Mouse (Mus musculus): ENCODE results near the gene Gba2.

The Gba2 gene

DNA sequence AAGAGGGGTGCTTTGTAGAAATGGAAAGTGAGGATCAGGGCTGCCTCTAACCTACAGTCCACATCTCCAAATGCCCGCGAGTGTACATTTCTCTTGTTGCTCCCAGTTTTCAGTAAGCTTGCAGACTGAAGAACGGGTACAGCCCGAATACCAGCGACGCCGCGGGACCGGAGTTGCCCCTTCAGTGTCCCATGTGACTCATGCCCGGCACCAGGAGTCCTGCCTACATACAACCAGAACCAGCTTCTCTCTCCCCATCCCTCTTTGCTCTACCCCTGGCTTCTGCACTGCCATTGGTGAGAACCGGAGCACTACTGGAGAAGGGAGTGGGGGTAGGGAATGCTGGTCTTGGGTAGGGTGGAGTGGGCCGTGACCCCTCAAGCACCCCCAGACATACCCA, 2.7 kb upstream of the Gba2 start:
- in situ Hi-C loops (cut with MboI, MseI): no loop called here

DNA sequence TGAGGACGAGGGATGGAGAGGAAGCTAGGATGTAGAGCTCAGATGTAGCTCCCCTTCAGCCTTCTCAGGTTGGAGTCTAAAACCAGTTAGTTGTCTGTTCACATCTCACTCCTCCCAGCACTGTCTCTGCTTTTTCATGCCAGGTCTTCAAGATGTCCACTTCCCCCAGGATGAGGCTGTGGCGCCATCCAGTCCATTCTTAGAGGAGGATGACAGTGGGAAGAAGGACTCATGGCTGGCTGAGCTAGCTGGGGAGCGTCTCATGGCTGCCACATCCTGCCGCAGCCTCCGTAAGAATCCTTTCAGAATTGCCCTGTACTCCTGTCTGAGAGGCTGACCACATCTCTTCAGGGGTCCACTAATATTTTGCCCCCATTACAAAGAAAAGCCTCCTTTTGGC, 2.0 kb upstream of the Gba2 start:
- in situ Hi-C loops (cut with MboI, MseI): no loop called here

- in situ Hi-C loops (cut with MboI, MseI): loop anchor here (5.0 kb wide), 1 partner anchor 78 kb away; the partner anchor contains the start of gene Hint2
Observed at GRCm38 (mm10) chr4:43579731-43580130, 1.1 kb upstream of the Gba2 start.

DNA sequence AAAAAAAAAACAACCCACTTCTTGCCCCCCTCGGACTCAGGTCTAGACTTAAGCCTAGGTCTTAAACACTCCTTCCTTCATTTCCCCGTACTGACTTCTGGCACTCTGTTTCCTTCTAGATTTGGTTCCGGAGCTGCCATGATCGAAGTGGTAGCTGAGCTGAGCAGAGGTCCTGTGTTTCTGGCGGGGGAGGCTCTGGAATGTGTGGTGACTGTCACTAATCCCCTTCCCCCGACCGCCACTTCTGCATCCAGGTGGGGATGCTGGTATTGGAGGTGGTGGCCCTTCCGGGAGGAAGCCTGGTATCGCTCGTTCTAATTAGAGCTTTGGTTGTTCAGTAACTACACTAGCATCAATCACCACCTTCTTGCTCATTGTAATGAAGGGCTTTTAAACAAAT, 583 bp upstream of the Gba2 start:
- in situ Hi-C loops (cut with MboI, MseI): loop anchor here (5.0 kb wide), 1 partner anchor 78 kb away; the partner anchor contains the start of gene Hint2

DNA sequence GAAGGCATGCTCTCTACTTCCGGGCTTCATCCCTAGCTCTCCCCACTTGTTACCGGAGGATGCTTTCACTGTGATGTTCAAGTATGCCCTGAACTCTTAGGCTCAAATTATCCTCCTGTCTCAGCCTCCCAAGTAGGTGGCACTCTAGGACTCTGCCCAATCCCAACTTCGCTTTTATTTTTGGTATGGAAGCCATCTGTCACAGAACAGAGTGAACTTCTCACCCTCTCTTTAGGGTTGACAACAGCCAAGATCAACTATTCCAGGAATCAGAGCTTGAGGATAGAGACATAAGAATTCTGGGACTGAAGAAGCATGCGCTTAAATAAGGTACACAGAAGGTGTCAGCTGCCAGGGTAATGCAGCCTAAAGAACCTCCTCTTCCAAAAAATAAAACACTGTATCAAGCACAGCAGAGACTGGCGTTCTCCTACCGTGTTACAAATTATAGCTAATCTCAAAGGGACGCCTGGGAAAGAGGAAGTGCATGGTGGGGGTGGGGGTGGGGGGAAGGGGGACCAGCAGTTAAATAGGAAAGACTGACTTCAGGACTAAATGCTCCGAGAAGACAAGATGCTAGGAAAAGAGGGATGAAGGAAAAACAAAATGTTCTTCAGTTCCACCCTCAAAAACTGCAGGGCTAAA, 1.3 kb downstream of the Gba2 start:
- in situ Hi-C loops (cut with MboI, MseI): loop anchor here (5.0 kb wide), 1 partner anchor 80 kb away; the partner anchor contains the start of gene Hint2

DNA sequence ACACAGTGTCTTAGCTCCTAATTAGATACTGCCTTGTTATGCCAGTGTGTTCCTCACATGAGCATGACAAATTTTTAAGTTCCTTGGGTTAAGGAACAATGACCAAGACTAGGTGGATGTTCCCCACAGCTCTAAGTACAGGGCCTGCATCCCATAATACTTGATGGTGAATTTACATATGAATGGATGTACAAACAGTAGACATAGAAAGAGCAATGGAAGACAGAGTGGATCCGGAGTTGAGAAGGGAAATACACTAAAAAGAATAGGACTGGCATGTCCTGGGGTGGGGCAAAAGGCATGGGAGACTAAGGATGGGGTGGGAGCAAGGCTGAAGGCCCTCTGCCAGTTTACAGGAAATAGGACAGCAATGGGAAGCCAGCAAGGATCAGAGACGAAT, 3.3 kb downstream of the Gba2 start:
- in situ Hi-C loops (cut with MboI, MseI): loop anchor here (5.0 kb wide), 1 partner anchor 82 kb away; the partner anchor contains the start of gene Hint2

DNA sequence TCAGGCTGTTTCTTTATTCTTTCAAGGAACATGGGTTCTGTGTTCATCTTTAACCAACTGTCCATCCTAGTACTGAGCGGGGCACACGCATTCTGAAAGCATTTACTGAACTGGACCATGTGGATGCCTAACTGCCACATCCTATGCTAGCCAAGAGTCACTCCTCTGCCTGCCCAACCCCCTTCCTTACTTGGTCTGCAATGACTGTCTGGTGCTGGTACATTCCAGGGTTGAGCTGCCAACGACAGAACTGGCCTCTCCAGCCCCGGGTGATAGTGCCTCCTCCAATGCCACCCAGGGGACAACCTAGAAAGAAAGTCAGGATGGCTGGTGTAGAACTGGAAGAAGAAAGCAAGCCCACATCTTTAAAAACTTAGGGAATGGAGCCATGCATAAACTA, 5.1 kb downstream of the Gba2 start:
- in situ Hi-C loops (cut with MboI, MseI): no loop called here

DNA sequence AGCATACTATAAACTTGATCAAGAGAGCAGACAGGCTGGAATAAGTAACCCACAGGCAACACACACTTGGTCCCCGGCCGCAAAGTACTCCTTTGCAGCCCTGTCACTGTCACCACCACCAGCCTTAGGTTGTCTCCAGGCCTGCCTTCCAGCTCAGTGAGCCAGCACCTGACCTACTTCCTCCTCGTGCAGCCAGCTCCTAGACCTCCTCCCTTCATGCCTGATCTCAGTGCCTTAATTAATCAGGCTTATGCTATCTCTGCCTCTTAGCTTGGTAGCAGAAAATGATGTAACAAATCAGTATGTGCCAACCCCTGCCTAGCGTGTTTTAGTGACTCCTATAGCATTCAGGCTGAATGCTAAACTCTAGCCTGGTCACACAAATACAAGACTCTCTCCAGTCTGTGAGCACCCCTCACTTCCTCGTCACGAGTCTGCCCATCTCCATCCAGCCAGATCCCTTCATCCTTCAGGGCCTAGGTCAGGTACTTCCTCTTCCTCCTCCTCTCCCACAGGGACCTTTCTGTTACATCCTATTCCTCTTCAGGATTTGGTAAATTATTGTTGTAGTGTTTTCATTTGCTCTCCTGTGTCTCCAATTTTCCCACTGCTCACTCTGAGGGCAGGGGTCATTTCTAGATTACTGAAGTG, 7.2 kb downstream of the Gba2 start:
- in situ Hi-C loops (cut with MboI, MseI): no loop called here

GRCm38 (mm10) chr4:43567140-43567539, 11.5 kb downstream of the Gba2 start:
- in situ Hi-C loops (cut with MboI, MseI): loop anchor here (10.0 kb wide), 2 partner anchors 542 to 1538 kb away; partner anchors contain the start of genes Pigo and Tomm5

DNA sequence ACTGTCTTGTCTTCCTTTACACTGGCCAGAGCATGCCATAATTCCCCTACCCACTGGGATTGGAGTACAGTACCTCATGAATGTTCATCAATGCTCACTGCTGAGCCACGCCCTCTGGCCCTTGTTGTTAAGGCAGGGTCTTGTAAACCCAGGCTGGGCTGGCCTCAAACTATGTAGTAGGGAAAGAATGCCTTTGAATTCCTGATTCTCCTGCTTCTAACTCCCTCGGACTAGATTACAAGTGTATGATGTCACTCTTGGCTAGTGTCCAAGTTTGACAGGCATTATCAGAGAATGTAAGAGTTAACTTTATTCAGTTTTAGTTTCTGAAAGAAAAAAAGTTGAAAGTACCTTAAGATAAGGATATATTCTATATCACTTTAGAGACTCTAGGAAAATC, 14.4 kb downstream of the Gba2 start:
- in situ Hi-C loops (cut with MboI, MseI): loop anchor here (10.0 kb wide), 2 partner anchors 539 to 1541 kb away; partner anchors contain the start of genes Pigo and Tomm5

GRCm38 (mm10) chr4:43563601-43563875, 15.1 kb downstream of the Gba2 start:
- in situ Hi-C loops (cut with MboI, MseI): loop anchor here (10.0 kb wide), 2 partner anchors 539 to 1541 kb away; partner anchors contain the start of genes Pigo and Tomm5

- in situ Hi-C loops (cut with MboI, MseI): loop anchor here (10.0 kb wide), 2 partner anchors 538 to 1542 kb away; partner anchors contain the start of genes Pigo and Tomm5
Observed at GRCm38 (mm10) chr4:43562769-43563600, 15.7 kb downstream of the Gba2 start.

- in situ Hi-C loops (cut with MboI, MseI): loop anchor here (10.0 kb wide), 2 partner anchors 537 to 1543 kb away; partner anchors contain the start of genes Pigo and Tomm5
Observed at GRCm38 (mm10) chr4:43561997-43562768, 16.5 kb downstream of the Gba2 start, which contains the start of the genes Creb3 and Tln1. Creb3 (plus strand) TSS chr4:43562332. Tln1 (minus strand) TSS chr4:43562691.

DNA sequence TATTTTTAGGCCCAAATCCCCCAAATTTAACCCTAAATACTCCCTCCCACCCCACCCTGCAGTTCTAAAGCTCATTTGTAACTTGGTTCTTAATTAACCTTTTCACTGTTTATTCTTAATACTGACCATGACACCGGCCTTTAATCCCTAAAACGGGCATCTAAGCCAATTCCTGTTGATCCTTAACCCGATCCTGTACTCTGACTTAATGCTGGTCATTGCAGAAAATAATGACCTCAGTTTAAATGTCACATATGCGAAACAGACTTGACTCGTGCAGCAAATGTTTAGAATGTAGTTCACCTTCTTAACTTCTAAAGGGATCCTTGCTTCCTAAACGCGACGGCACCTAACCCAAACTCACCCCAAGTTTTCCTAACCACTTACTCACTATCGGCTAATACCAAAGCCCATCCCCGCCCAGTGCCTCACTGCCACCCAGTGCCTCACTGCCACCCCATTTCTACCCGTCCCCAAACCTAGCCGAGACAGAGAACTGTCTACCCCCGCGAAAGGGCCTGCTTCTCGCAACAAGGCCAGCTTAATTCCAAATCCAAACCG, 17.2 kb downstream of the Gba2 start:
- in situ Hi-C loops (cut with MboI, MseI): loop anchor here (10.0 kb wide), 2 partner anchors 537 to 1543 kb away; partner anchors contain the start of genes Pigo and Tomm5

- in situ Hi-C loops (cut with MboI, MseI): loop anchor here (10.0 kb wide), 2 partner anchors 536 to 1544 kb away; partner anchors contain the start of genes Pigo and Tomm5
Observed at GRCm38 (mm10) chr4:43560976-43561375, 17.7 kb downstream of the Gba2 start.

- in situ Hi-C loops (cut with MboI, MseI): loop anchor here (10.0 kb wide), 2 partner anchors 535 to 1545 kb away; partner anchors contain the start of genes Pigo and Tomm5
Observed at GRCm38 (mm10) chr4:43560243-43560611, 18.4 kb downstream of the Gba2 start.

DNA sequence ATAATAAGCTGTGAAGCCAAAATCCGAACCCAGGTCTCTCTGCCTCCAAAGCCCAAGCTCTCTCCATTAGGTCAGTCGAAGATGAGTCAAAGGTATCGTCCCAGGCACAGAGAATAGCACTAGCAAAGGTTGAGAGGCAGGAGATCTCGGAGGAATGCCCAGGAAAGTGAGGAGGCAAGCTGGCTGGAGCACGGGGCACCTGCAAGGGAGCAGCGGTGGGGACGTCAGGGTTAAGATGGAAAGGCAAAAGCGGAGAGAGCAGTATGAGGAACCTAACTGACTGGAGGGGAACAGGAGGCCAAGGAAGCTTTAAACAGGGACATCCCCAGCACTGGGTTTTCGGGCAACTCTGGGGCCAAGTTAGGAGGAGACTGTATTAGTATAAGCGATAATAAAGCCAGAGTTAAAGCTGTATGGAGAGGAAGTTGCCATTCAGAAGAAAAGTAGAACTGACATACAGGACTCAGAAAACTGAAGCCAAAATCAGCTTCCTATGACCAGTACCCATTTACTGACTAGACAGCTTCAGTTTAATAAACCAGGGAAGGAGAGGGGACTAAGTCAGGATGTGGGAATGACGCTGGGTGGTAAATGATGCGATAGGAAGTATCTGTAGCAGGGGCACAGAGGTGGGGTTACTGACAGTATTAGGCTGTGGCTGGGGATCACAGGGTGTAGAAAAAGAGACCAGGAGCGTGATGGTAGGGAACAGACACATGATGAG, 19.0 kb downstream of the Gba2 start:
- in situ Hi-C loops (cut with MboI, MseI): loop anchor here (10.0 kb wide), 2 partner anchors 535 to 1545 kb away; partner anchors contain the start of genes Pigo and Tomm5

DNA sequence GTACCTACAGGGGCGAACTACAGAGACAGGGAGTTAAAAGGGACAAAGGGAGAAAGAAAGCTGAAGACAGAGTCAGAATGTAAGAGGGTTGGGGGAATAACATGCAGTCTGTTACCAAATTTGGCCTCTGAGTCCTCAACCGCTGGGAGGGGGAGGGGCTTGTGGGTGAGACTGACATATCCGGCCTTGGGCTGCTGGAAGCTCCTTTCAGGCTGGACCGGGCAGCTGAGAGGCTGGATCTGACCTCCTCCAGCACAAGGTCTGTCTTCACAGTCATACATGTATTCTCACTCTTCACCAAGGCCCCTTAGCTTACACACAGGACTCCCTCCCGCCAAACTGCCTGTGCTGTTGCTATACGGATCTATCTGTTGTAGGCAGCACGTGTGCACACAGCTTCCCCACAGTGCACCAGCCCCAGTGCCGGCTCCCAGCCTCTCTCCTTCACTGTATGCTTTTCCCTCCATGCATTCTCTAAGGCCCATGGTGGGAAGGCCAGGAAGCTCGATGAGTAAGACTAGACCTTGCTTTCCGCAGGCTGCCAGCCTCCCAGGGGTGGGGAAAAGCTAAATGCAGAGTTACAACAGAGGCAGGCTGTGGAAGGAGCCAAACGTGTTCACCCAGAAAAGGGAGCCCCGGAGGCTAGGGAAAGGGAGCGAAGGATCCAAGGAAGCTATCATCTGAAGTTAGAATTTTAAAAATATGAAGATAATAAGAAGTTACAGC, 19.9 kb downstream of the Gba2 start:
- in situ Hi-C loops (cut with MboI, MseI): no loop called here

DNA sequence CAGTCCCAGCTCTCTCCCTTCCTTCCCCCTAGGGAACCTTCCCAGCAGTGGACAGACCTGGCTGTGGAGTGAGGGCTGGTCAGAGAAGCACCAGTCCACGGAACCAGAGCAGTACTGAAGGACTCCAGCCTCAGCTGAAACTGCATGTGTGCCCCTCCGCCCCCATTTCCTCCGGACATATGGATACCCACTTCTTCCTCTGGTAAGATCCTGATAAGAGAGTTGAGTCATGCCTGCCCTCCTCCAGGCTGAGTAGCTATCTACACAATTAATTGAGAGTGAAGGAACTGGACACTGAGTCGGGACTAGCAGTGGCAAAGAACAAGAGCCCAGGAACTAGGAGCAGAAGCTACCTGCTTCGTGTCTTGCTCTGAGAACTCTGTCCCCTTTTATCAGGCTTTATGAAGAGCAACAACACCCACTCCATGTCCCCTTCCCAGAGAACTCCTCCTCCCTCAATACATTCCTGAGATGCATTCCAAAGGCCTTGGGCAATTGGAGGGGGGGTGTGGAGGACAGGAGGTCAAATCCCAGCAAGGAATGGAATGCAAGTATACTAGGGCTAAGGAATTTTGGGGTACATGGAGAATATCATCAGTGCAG, 20.5 kb downstream of the Gba2 start:
- in situ Hi-C loops (cut with MboI, MseI): no loop called here

Data from T-helper 2 cell (primary cell).